Mouse (Mus musculus) liver, postnatal 0 days (tissue): ENCODE measurements at regions not wholly inside any gene's neighbourhood (a gene's known extent, or its start where the extent isn't known, plus 50 kb on each side); places are given as distances from the start of the nearest gene placed in this dataset.

Source experiments
- ATAC-seq: fragments of 200-750 bp; cut with Nextera tagmentation; 2 replicates; pipeline ENCODE4 v1.8.0; 2017; ENCODE audit warnings: mild to moderate bottlenecking, moderate library complexity
- DNase-seq: peaks from one replicate; pipeline ENCODE4 v3.0.0-alpha.2; 2016
- H3K27ac ChIP-seq: fragments of 300-500 bp; sonication (generic); 2 replicates; pipeline ENCODE4 v1.5.1; 2014; ENCODE audit warnings: antibody characterized with exemption, moderate library complexity, mild to moderate bottlenecking, low read depth
- H3K27me3 ChIP-seq: fragments of 300-500 bp; sonication (generic); 2 replicates; pipeline ENCODE4 v1.6.1; 2014; ENCODE audit warnings: low read length, control low read depth, mixed read lengths; ENCODE audit not compliant: insufficient read depth
- H3K36me3 ChIP-seq: fragments of 300-500 bp; sonication (generic); replicated peaks from 2 replicates; pipeline ENCODE4 v1.6.1; 2014; ENCODE audit warnings: mild to moderate bottlenecking, control low read depth, low read length, moderate library complexity, mixed read lengths; ENCODE audit not compliant: insufficient read depth
- H3K4me1 ChIP-seq: fragments of 300-500 bp; sonication (generic); 2 replicates; pipeline ENCODE4 v1.6.1; 2014; ENCODE audit warnings: antibody characterized with exemption, mild to moderate bottlenecking, control low read depth; ENCODE audit not compliant: insufficient read depth
- H3K4me2 ChIP-seq: fragments of 300-500 bp; sonication (generic); 2 replicates; pipeline ENCODE4 v1.6.1; 2014; ENCODE audit warnings: low read depth, mild to moderate bottlenecking, low read length, moderate library complexity, mixed read lengths
- H3K4me3 ChIP-seq: fragments of 300-500 bp; sonication (generic); 2 replicates; pipeline ENCODE4 v1.5.1; 2014; ENCODE audit warnings: low read depth, low read length
- H3K9ac ChIP-seq: fragments of 300-500 bp; sonication (generic); replicated peaks from 2 replicates; pipeline ENCODE4 v1.6.1; 2014; ENCODE audit warnings: mild to moderate bottlenecking, moderate library complexity
- H3K9me3 ChIP-seq: fragments of 300-500 bp; sonication (generic); 2 replicates; pipeline ENCODE4 v1.6.1; 2016; ENCODE audit warnings: mild to moderate bottlenecking, control low read depth, low read length, mixed read lengths
- CTCF ChIP-seq: sonication (generic); IDR thresholded peaks from 2 replicates; pipeline ENCODE4 v1.5.1; 2016; ENCODE audit warnings: antibody characterized with exemption, low read depth
- EP300 ChIP-seq: IDR thresholded peaks from 2 replicates; pipeline ENCODE4 v1.6.1; 2016; ENCODE audit warnings: antibody characterized with exemption, low read depth, mild to moderate bottlenecking
- WGBS: fragments of 180-500 bp; shearing (Covaris S2); extraction: QIAGEN DNeasy Blood & Tissue Kit; methylation state at CpG from one replicate; pipeline ENCODE4 v1.1.7; 2014; ENCODE audit not compliant: insufficient replicate concordance; 5-methylcytosine and 5-hydroxymethylcytosine counted together

- Histone ChIP-seq H3K36me3 (no peaks in the 10 kb centered on the region), H3K4me3 (no peak overlapping the region), H3K27ac (no peak overlapping the region), H3K27me3 (no peaks in the 10 kb centered on the region), H3K4me2 (no peak overlapping the region), H3K4me1 (no peaks in the 10 kb centered on the region), H3K9ac (no peak overlapping the region), H3K9me3 (no peaks in the 10 kb centered on the region)
- 64% methylated on average over 5 of the region's 5 CpGs for WGBS
- TF ChIP-seq CTCF (no peak), EP300 (no peak)
- DNase-seq (no peak), ATAC-seq (no peak)
These were observed 159.9 kb upstream of the Pdzrn3 start for GRCm38 (mm10) chr6:101537581-101537980.

GRCm38 (mm10) chr6:101534214-101535052, 156.7 kb upstream of the Pdzrn3 start:
- 52% methylated on average over 9 of the region's 9 CpGs for WGBS
- no peak for TF ChIP-seq EP300
- TF ChIP-seq CTCF, result peak; percentile 74
- Histone ChIP-seq H3K4me3 (no peak overlapping the region), H3K27ac (no peak overlapping the region), H3K36me3 (no peaks in the 10 kb centered on the region), H3K9me3 (no peaks in the 10 kb centered on the region), H3K4me1 (no peaks in the 10 kb centered on the region), H3K9ac (no peak overlapping the region), H3K4me2 (no peak overlapping the region), H3K27me3 (no peaks in the 10 kb centered on the region)
- no peak for DNase-seq
- ATAC-seq, result no peak

- H3K9ac ChIP-seq, result no peak overlapping the region
- H3K4me3 ChIP-seq, result no peak overlapping the region
- no peaks in the 10 kb centered on the region for H3K27me3 ChIP-seq
- WGBS, result 26% methylated on average over 7 of the region's 7 CpGs
- TF ChIP-seq CTCF (no peak), EP300 (no peak)
- no peak overlapping the region for H3K27ac ChIP-seq
- DNase-seq (no peak), ATAC-seq (no peak)
- H3K4me2 ChIP-seq, result peak overlapping the region; percentile 16; the same call in 1 of the 2 replicates
- H3K36me3 ChIP-seq, result no peaks in the 10 kb centered on the region
- H3K4me1 ChIP-seq, result no peaks in the 10 kb centered on the region
- no peaks in the 10 kb centered on the region for H3K9me3 ChIP-seq
These were observed 154.7 kb upstream of the Pdzrn3 start for GRCm38 (mm10) chr6:101532436-101532835.

- no peaks in the 10 kb centered on the region for H3K36me3 ChIP-seq
- H3K4me1 ChIP-seq, result no peaks in the 10 kb centered on the region
- H3K9me3 ChIP-seq, result no peaks in the 10 kb centered on the region
- ATAC-seq, result no peak
- WGBS, result 73% methylated on average over 5 of the region's 5 CpGs
- no peak for DNase-seq
- H3K4me2 ChIP-seq, result no peak overlapping the region
- no peak for TF ChIP-seq EP300
- TF ChIP-seq CTCF, result no peak
- H3K9ac ChIP-seq, result no peak overlapping the region
- no peaks in the 10 kb centered on the region for H3K27me3 ChIP-seq
- H3K4me3 ChIP-seq, result no peak overlapping the region
- no peak overlapping the region for H3K27ac ChIP-seq
These were observed 154.2 kb upstream of the Pdzrn3 start for GRCm38 (mm10) chr6:101531914-101532313.

- Histone ChIP-seq H3K4me1 (no peaks in the 10 kb centered on the region; the same call in 1 of the 2 replicates), H3K4me3 (no peak overlapping the region), H3K9ac (no peak overlapping the region), H3K36me3 (no peaks in the 10 kb centered on the region), H3K4me2 (no peak overlapping the region), H3K9me3 (no peaks in the 10 kb centered on the region), H3K27ac (no peak overlapping the region), H3K27me3 (no peaks in the 10 kb centered on the region)
- no peak for DNase-seq
- WGBS, result 62% methylated on average over 2 of the region's 2 CpGs
- TF ChIP-seq EP300 (no peak), CTCF (no peak)
- no peak for ATAC-seq
These were observed 147.4 kb upstream of the Pdzrn3 start for GRCm38 (mm10) chr6:101525129-101525528.

- no peaks in the 10 kb centered on the region for H3K36me3 ChIP-seq
- no peak for TF ChIP-seq EP300
- no peak for TF ChIP-seq CTCF
- no peak for ATAC-seq
- H3K9me3 ChIP-seq, result no peaks in the 10 kb centered on the region
- H3K4me2 ChIP-seq, result no peak overlapping the region
- H3K27me3 ChIP-seq, result no peaks in the 10 kb centered on the region
- no peak overlapping the region for H3K9ac ChIP-seq
- 74% methylated on average over 6 of the region's 6 CpGs for WGBS
- H3K4me3 ChIP-seq, result no peak overlapping the region
- DNase-seq, result no peak
- H3K27ac ChIP-seq, result no peak overlapping the region
- H3K4me1 ChIP-seq, result peaks cover 9% of the 10 kb centered on the region; the same call in 1 of the 2 replicates
These were observed 143.6 kb upstream of the Pdzrn3 start for GRCm38 (mm10) chr6:101521316-101521715.

- TF ChIP-seq EP300, result no peak
- no peak for TF ChIP-seq CTCF
- no peak for ATAC-seq
These were observed 143.1 kb upstream of the Pdzrn3 start for GRCm38 (mm10) chr6:101520755-101521154.

More at GRCm38 (mm10) chr6:101520755-101521154, 143.1 kb upstream of the Pdzrn3 start:
- WGBS, result 79% methylated on average over 3 of the region's 3 CpGs
- Histone ChIP-seq H3K36me3 (no peaks in the 10 kb centered on the region), H3K27me3 (no peaks in the 10 kb centered on the region), H3K4me2 (no peak overlapping the region), H3K4me1 (peaks cover 9% of the 10 kb centered on the region; the same call in 1 of the 2 replicates), H3K27ac (no peak overlapping the region), H3K4me3 (no peak overlapping the region), H3K9ac (no peak overlapping the region), H3K9me3 (no peaks in the 10 kb centered on the region)
- DNase-seq, result no peak
